Mouse (Mus musculus): ENCODE measurements around the gene Fcnb.
A peak's percentile ranks its signal among the peaks of the same experiment; 100 is the strongest.

Gene Fcnb

GRCm38 (mm10) chr2:28086112-28086511 lies 1.4 kb upstream of the Fcnb start:
- no peak for DNase-seq (ENCODE audit: low read depth, low spot score)

GRCm38 (mm10) chr2:28075616-28076187 lies 9.0 kb downstream of the Fcnb start:
- DNase-seq (ENCODE audit: low read depth, low spot score): no peak

- peak; percentile 37 for DNase-seq (ENCODE audit: low read depth, low spot score)
These were observed 16.2 kb downstream of the Fcnb start for GRCm38 (mm10) chr2:28068537-28068878.

GRCm38 (mm10) chr2:28067821-28068536 lies 16.7 kb downstream of the Fcnb start:
- DNase-seq (ENCODE audit: low read depth, low spot score): no peak

GRCm38 (mm10) chr2:28067175-28067574 lies 17.5 kb downstream of the Fcnb start:
- no peak for DNase-seq (ENCODE audit: low read depth, low spot score)

GRCm38 (mm10) chr2:28066686-28067085 lies 18.0 kb downstream of the Fcnb start:
- no peak for DNase-seq (ENCODE audit: low read depth, low spot score)

GRCm38 (mm10) chr2:28065081-28065651 lies 19.5 kb downstream of the Fcnb start:
- no peak for DNase-seq (ENCODE audit: low read depth, low spot score)

- DNase-seq (ENCODE audit: low read depth, low spot score): no peak
These were observed 20.2 kb downstream of the Fcnb start for GRCm38 (mm10) chr2:28064339-28065080.

GRCm38 (mm10) chr2:28063711-28064338 lies 20.9 kb downstream of the Fcnb start:
- DNase-seq (ENCODE audit: low read depth, low spot score): no peak

GRCm38 (mm10) chr2:28059922-28060321 lies 24.8 kb downstream of the Fcnb start:
- DNase-seq (ENCODE audit: low read depth, low spot score): no peak

GRCm38 (mm10) chr2:28047092-28047491 lies 37.6 kb downstream of the Fcnb start:
- DNase-seq (ENCODE audit: low read depth, low spot score): no peak

GRCm38 (mm10) chr2:28046311-28046710 lies 38.4 kb downstream of the Fcnb start:
- DNase-seq (ENCODE audit: low read depth, low spot score): no peak

GRCm38 (mm10) chr2:28044920-28045598 lies 39.6 kb downstream of the Fcnb start:
- no peak for DNase-seq (ENCODE audit: low read depth, low spot score)

GRCm38 (mm10) chr2:28040466-28040865 lies 44.2 kb downstream of the Fcnb start:
- DNase-seq (ENCODE audit: low read depth, low spot score): no peak

GRCm38 (mm10) chr2:28039647-28040325 lies 44.9 kb downstream of the Fcnb start:
- no peak for DNase-seq (ENCODE audit: low read depth, low spot score)

- peak; percentile 18 for DNase-seq (ENCODE audit: low read depth, low spot score)
These were observed 46.1 kb downstream of the Fcnb start for GRCm38 (mm10) chr2:28038391-28039096.

- DNase-seq (ENCODE audit: low read depth, low spot score): peak; percentile 12
These were observed 46.9 kb downstream of the Fcnb start for GRCm38 (mm10) chr2:28037505-28038390.

GRCm38 (mm10) chr2:28036788-28037187 lies 47.9 kb downstream of the Fcnb start:
- DNase-seq (ENCODE audit: low read depth, low spot score): no peak

GRCm38 (mm10) chr2:28034011-28034710 lies 50.5 kb downstream of the Fcnb start:
- DNase-seq (ENCODE audit: low read depth, low spot score): no peak

All from brain, embryonic 18.5 days (tissue).